Mouse (Mus musculus): ENCODE results near the gene Pramef20.
"Not testable (repeated sequence)": the region's sequence is repeated elsewhere in the genome, so short reads cannot be mapped to it uniquely, and the experiment has no call there.

The Pramef20 gene

DNA sequence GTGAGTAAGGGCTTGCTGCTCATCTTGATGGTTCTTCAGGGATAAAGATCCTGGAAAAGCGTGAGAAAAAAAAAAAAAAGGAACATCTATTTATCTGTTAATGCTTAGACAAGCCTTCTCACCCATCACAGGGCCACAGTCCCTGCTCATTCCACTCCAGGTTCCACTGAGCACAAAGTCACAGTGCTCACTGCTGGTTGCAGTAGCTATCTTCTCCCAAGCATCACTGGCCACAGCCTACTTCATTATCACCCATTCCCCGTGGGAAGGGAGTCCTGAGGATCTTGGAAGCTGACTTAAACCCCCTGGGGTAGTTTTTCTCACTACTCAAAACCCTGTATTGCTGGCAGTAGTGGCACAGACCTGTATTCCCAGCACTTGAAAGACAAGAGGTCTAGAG lies at the start of gene Pramef20:
TSS of gene Pramef20 (minus strand) at position 23 of the 400 bp plus-strand sequence.
- no peak for DNase-seq (ENCODE audit: low spot score in 2 of 2)

DNA sequence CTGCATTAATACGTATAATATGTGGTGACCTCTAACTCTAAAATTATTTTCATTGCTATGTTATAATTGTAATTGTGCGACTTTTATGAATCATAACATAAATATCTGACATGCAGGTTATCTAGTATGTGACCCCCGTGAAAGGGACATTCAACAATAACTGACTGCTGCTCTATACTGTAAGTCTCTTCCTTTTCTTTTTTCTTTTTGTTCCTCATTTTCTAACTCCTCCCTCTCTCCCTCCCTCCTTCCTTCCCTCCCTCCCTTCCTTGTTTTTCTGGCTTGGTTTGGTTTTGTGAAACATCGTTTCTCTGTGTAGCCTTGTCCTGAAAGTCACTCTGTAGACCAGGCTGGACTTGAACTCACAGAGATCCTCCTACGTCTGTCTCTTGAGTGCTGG lies 46.9 kb upstream of the Pramef20 start:
- DNase-seq (ENCODE audit: low spot score in 2 of 2): no peak

DNA sequence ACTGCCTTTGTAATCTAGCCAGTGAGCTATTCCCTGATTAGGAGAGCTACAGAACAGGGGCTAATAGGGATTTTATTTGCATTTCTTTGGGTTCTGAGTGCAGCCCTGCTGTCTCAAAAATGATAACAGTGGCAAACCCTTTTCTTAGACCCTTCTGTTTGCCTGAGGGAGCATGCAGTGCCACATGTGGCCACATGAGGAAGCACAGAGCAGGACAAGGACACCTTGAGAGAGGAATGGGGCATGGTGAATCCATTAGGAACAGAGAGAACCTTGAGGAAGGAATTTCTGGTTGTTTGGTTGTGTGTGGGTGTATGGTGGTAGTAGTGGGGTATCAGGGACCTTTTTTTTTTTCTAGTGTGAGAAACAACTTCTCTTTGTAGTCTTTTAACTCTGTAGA lies 42.9 kb upstream of the Pramef20 start:
- DNase-seq (ENCODE audit: low spot score in 2 of 2): no peak

DNA sequence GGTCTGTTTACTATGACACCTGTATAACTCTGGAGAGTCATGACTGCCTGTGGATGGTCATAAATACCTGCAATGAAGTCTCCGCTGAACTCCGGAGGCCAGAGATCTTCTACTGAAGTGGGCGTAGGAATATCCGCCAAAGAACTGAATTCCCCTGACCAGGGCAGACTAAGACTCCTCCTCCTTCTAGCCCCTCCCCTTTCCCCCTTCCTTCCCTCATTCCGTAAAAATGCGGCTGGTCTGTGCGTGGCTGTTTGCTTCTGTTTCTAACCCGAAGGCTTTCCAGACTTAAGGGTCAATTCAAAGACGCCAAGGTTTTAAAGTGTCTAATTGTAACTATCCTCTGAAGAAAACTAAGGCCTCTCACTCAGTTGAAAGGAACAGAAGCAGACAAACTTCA lies 30.6 kb upstream of the Pramef20 start, which contains the start of gene Pramef12:
TSS of gene Pramef12 (minus strand) at position 175 of the 400 bp plus-strand sequence.
- no peak for DNase-seq (ENCODE audit: low spot score in 2 of 2)

DNA sequence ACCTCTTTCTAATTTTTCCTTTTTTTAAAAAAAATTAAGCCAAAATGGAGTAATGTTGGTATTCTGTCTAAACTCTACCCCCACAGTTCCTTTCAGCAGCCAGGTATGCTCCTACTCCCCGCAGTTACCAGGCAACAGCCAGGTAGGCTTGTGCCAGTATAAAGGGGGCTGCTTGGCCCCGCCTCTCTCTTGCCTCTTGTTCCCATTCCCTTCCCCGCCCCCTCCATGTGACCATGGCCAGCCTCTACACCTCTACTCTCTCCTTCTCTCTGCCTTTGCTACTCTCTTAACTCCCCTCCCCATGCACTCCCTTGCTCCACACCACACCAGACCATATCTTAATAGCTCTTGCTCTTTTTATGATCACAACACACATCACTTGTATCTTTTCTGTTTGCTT lies 28.5 kb upstream of the Pramef20 start:
- DNase-seq (ENCODE audit: low spot score in 2 of 2): no peak

DNA sequence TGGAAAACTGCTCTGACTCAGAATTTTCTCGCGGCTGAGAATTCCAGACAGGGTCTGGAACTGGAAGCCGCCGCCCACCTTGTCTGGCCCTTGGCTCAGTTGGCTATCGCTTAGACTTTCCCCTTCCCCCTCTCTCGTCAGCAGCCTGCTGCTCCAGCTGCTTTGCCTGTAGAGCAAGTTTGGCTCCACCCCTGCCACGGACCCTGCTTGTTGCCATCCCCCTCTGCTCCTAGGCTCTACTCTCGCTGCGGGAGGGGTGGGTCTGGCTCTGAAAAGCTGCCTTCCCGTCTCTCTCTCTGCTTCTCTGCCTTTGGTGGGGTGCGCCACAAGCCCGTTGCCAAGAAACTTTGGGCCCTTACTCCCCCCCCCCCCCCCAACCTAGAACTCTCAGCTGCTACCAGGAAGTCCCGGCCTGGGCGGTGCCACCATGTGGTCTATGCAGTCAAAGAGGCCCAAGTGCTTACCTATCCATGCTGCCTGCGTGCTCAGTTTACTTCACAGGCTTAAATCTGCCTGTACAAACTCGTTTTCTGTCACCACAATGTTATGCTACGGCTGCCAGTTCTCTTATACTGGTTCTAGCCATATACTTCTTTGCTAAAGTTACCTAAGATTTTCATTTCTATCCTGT lies 26.8 kb upstream of the Pramef20 start:
- DNase-seq (ENCODE audit: low spot score in 2 of 2): no peak

DNA sequence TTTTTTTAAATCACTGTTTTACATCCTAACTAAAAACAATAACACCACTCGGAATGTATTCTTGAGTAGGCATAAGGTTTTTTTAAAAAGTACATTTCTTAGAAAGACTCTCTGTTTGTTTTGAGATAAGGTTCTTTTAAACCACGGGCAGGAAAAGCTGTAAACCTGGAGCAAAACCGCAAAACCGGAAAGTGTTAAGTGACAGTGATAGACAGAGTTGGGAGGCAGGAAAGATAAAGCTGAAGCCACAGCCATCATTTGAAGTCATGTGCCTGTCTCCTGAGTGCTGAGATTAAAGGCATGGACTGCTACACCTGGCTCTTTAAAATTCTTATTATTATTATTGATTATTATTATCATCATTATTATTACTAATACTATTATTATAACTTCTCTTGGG lies 25.0 kb upstream of the Pramef20 start:
- DNase-seq (ENCODE audit: low spot score in 2 of 2): no peak

DNA sequence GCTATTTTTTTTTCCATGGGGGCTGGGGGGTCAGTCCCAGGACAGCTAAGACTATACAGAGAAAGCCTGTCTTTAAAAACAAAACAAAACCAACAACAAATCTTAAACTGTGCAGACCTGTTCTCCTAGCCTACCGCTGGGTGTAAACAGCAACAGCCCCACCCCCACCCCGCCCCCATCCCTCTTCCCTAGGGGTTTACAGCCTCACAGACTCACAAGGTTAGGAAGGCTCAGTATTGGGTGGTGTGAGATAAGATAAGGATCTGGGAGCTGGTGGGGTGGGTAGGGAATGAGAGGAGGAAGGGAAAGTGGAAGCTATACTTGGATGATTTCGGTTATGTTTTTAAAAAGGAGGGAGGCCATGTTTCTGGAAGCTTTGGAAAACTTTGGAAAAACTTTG lies 18.6 kb upstream of the Pramef20 start:
- no peak for DNase-seq (ENCODE audit: low spot score in 2 of 2)

DNA sequence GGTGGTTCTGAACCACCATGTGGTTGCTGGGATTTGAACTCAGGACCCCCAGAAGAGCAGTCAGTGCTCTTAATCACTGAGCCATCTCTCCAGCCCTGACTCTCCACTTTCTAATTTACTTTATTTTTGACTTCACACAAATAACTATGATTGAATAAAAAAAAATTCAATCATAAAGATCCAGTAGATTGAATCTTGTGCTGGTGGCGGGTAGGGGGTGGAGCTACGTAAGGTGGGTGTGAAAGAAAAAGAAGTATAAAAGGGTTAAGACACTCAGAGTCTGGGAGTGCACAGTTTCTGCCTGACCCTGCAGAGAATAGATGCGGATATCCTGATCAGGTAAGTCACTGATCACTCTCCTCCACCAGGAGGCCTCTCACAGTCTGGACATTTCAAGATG lies 20.1 kb downstream of the Pramef20 start, which contains the start of gene Gm13119:
TSS of gene Gm13119 (plus strand) at position 301 of the 400 bp plus-strand sequence.
- not testable (repeated sequence) for DNase-seq (ENCODE audit: low spot score in 2 of 2)

DNA sequence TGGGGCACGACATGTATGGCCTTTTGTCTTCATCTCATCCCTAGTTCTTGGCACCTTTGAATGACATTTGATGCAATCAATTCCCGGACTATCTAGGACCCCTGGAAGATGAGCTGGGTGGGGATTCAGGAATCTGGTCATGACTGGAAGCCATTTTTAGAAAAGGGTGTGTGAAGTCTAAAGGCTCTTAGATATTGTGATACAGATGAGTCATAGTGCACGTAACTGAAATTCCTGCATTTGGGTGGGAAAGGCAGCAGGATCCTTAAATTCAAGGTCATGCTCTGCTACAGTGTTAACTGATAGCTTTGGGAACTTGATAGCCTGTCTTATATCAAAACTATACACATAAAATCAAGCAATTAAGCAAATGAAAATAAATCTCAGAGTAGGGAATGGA lies 41.9 kb downstream of the Pramef20 start:
- not testable (repeated sequence) for DNase-seq (ENCODE audit: low spot score in 2 of 2)

DNA sequence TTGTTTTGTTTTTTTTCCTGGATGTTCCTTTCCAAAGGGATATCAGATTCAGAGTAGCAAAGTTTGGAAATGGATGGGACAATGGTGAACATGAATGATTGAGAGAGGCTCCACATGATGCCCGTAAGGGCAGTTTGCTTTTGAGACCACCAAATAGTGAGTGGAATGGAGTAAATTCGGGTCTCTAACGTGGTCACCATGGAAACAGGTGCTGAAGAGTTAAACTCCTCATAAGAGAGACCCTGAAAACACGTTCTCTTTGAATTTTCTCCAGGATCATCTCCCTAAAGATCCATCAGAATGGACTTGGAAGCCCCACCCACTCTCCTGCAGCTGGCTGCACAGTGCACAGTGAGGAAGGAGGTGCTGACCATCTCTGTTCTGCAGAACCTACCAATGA lies 47.8 kb downstream of the Pramef20 start, which contains the start of gene Gm13128:
TSS of gene Gm13128 (plus strand) at position 301 of the 400 bp plus-strand sequence.
- DNase-seq (ENCODE audit: low spot score in 2 of 2): not testable (repeated sequence)

Data from right cerebral cortex, postnatal 10 days (tissue).